Mouse (Mus musculus): ENCODE measurements around the gene Hif3a. TPM values are rescaled to one million over a fixed set of nuclear protein-coding genes. Genes with fewer than 3 reads are reported as not detected.
"Not testable (repeated sequence)": the region's sequence is repeated elsewhere in the genome, so short reads cannot be mapped to it uniquely, and the experiment has no call there.

The Hif3a gene
- total and polyA plus RNA-seq, 2 experiments from 2014 or later = 3.4 to 22.1 TPM

DNA sequence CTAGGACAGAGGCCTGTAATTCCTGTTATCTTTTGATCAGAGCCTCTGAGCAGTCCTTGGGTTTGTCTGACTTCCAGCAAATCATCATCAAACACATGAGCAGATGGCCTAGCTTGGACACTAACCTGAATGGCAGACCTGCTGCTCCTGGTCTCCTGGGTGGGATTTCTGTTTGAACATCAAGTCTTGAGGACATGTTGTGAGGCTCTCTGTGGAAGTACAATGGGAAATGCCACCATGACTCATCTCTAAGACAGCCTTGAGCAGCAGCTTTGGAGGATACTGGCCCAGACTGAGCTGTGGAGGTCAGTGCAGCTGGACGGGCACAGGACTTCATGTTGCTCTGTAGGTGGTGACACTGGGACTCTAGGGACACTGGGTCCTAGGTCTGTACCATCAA is 14.3 kb upstream of the Hif3a start:
- Histone ChIP-seq H3K4me3 (ENCODE audit: low read length) (no peak overlapping the region), H3K9ac (replicated peaks; ENCODE audit: low read length) (no peak overlapping the region), H3K4me2 (ENCODE audit: low read depth, low read length) (no peak overlapping the region), H3K27me3 (ENCODE audit: insufficient read depth, low read length) (no peaks in the 10 kb centered on the region), H3K4me1 (ENCODE audit: insufficient read depth, low read length) (no peaks in the 10 kb centered on the region), H3K36me3 (ENCODE audit: insufficient read depth, low read length) (no peaks in the 10 kb centered on the region), H3K9me3 (ENCODE audit: low read length) (no peaks in the 10 kb centered on the region), H3K27ac (no peak overlapping the region)
- WGBS = 88% methylated on average over 1 of the region's 1 CpGs
- DNase-seq (ENCODE audit: low spot score) (no peak), ATAC-seq (no peak)
- no peak for TF ChIP-seq CTCF (IDR thresholded peaks at IDR 0.05; ENCODE audit: low read depth)

- no peaks in the 10 kb centered on the region for H3K36me3 ChIP-seq (ENCODE audit: insufficient read depth, low read length)
- TF ChIP-seq CTCF (IDR thresholded peaks at IDR 0.05; ENCODE audit: low read depth) = peak; percentile 97
- peak within 1 kb of the TSS; percentile 12; the same call in 1 of the 2 replicates for H3K4me3 ChIP-seq (ENCODE audit: low read length)
- H3K4me1 ChIP-seq (ENCODE audit: insufficient read depth, low read length) = no peaks in the 10 kb centered on the region
- peak within 1 kb of the TSS; percentile 38 for H3K4me2 ChIP-seq (ENCODE audit: low read depth, low read length)
- H3K9ac ChIP-seq (replicated peaks; ENCODE audit: low read length) = no peak within 1 kb of the TSS
- DNase-seq (ENCODE audit: low spot score) (peak; percentile 88), ATAC-seq (peak; percentile 91)
- no peaks in the 10 kb centered on the region for H3K9me3 ChIP-seq (ENCODE audit: low read length)
- peak within 1 kb of the TSS; percentile 65 for H3K27ac ChIP-seq
- WGBS = 55% methylated on average over 23 of the region's 23 CpGs
- H3K27me3 ChIP-seq (ENCODE audit: insufficient read depth, low read length) = no peaks in the 10 kb centered on the region
These were observed 11.8 kb upstream of the Hif3a start, which contains the start of gene Psg16 for GRCm38 (mm10) chr7:17073904-17074615. TSS of gene Psg16 (plus strand) at chr7:17074040.

GRCm38 (mm10) chr7:17073513-17073903 is 11.3 kb upstream of the Hif3a start:
- DNase-seq (ENCODE audit: low spot score) = no peak
- no peaks in the 10 kb centered on the region for H3K36me3 ChIP-seq (ENCODE audit: insufficient read depth, low read length)
- H3K4me2 ChIP-seq (ENCODE audit: low read depth, low read length) = no peak overlapping the region
- no peak overlapping the region for H3K4me3 ChIP-seq (ENCODE audit: low read length)
- WGBS = 57% methylated on average over 5 of the region's 5 CpGs
- H3K4me1 ChIP-seq (ENCODE audit: insufficient read depth, low read length) = no peaks in the 10 kb centered on the region
- no peak overlapping the region for H3K9ac ChIP-seq (replicated peaks; ENCODE audit: low read length)
- no peaks in the 10 kb centered on the region for H3K9me3 ChIP-seq (ENCODE audit: low read length)
- peak; percentile 39; the same call in 1 of the 2 replicates for ATAC-seq
- no peak overlapping the region for H3K27ac ChIP-seq
- H3K27me3 ChIP-seq (ENCODE audit: insufficient read depth, low read length) = no peaks in the 10 kb centered on the region
- no peak for TF ChIP-seq CTCF (IDR thresholded peaks at IDR 0.05; ENCODE audit: low read depth)

DNA sequence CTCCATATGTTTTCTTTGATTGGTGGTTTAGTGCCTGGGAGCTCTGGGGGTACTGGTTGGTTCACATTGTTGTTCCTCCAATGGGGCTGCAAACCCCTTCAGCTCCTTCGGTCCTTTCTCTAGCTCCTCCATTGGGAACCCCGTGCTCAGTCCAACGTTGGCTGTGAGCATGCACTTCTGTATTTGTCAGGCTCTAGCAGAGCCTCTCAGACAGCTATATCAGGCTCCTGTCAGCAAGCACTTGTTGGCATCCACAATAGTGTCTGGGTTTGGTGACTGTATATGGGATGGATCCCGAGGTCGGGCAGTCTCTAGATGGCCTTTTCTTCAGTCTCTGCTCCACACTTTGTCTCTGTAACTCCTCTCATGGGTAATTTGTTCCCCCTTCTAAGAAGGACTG is 5.4 kb upstream of the Hif3a start:
- not testable (repeated sequence) for DNase-seq (ENCODE audit: low spot score); H3K36me3 ChIP-seq (ENCODE audit: insufficient read depth, low read length); H3K9ac ChIP-seq (replicated peaks; ENCODE audit: low read length); H3K4me1 ChIP-seq (ENCODE audit: insufficient read depth, low read length); H3K27ac ChIP-seq; H3K4me3 ChIP-seq (ENCODE audit: low read length); H3K9me3 ChIP-seq (ENCODE audit: low read length); H3K4me2 ChIP-seq (ENCODE audit: low read depth, low read length); H3K27me3 ChIP-seq (ENCODE audit: insufficient read depth, low read length); ATAC-seq
- 60% methylated on average over 5 of the region's 5 CpGs for WGBS

DNA sequence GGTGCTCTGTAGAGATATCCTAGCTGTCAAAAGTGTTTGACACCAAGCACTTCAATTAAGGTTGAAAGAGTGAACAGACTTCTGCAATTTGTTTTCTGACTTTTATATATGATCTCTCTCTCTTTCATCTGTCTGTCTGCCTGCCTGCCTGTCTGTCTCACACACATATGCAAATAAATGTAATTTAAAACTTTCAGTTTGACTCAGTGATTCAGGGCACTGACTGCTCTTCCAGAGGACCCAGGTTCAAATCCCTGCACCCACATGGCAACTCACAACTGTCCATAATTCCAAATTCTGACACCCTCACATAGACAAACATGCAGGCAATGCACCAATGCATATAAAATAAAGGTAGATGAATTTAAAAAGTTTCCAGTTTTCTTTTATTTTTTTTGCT is 4.8 kb upstream of the Hif3a start:
- ATAC-seq = no peak
- no peak overlapping the region for H3K4me3 ChIP-seq (ENCODE audit: low read length)
- no peak overlapping the region for H3K27ac ChIP-seq
- H3K9ac ChIP-seq (replicated peaks; ENCODE audit: low read length) = no peak overlapping the region
- DNase-seq (ENCODE audit: low spot score) = no peak
- no peaks in the 10 kb centered on the region for H3K27me3 ChIP-seq (ENCODE audit: insufficient read depth, low read length)
- no peaks in the 10 kb centered on the region for H3K36me3 ChIP-seq (ENCODE audit: insufficient read depth, low read length)
- H3K9me3 ChIP-seq (ENCODE audit: low read length) = no peaks in the 10 kb centered on the region
- no peak overlapping the region for H3K4me2 ChIP-seq (ENCODE audit: low read depth, low read length)
- peaks cover 7% of the 10 kb centered on the region for H3K4me1 ChIP-seq (ENCODE audit: insufficient read depth, low read length)
- TF ChIP-seq CTCF (IDR thresholded peaks at IDR 0.05; ENCODE audit: low read depth) = no peak

DNA sequence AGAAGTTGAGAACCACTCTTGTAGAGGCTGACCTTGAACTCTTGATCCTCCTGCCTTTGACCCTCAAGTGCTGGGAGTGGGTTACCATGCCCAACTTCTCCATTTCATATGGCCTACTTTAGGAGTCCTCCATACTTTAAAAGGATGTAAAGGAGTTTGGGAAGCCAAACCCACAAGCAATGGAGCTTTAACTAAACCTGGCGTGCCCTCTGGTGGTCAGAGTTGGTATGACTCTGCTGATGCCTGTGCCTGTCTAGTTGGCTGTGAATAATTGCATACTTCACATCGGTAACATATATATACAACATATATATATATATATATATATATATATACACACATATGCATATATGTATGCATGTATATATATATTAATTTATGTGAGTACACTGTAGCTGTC is 4.2 kb upstream of the Hif3a start:
- peak; percentile 86 for TF ChIP-seq CTCF (IDR thresholded peaks at IDR 0.05; ENCODE audit: low read depth)
- Histone ChIP-seq H3K27ac (no peak overlapping the region), H3K27me3 (ENCODE audit: insufficient read depth, low read length) (no peaks in the 10 kb centered on the region), H3K4me3 (ENCODE audit: low read length) (no peak overlapping the region), H3K9me3 (ENCODE audit: low read length) (no peaks in the 10 kb centered on the region), H3K4me1 (ENCODE audit: insufficient read depth, low read length) (peaks cover 7% of the 10 kb centered on the region), H3K4me2 (ENCODE audit: low read depth, low read length) (no peak overlapping the region), H3K36me3 (ENCODE audit: insufficient read depth, low read length) (no peaks in the 10 kb centered on the region), H3K9ac (replicated peaks; ENCODE audit: low read length) (no peak overlapping the region)
- ATAC-seq (no peak), DNase-seq (ENCODE audit: low spot score) (peak; percentile 81)
- WGBS = 6% methylated on average over 2 of the region's 2 CpGs

DNA sequence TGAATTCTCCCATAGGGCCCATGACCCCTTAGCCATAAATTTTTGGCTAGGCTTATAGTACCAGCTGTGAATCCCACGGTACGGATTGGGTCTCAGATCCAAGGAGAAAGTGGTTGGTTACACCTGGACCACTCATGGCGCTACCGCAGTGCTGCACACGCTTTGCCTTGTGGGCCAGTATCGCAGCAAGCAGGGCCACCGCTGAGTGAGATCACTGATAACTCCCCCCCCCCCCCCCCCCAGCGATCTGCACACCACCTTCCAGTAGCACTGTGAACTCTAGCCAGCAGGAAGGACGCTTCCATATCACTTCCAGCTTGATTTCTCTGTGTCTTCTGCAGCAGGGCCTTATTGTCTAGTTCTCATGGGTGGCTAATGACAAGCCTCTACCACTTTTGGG is 3.4 kb upstream of the Hif3a start:
- peaks cover 7% of the 10 kb centered on the region for H3K4me1 ChIP-seq (ENCODE audit: insufficient read depth, low read length)
- H3K4me3 ChIP-seq (ENCODE audit: low read length) = no peak overlapping the region
- no peak overlapping the region for H3K9ac ChIP-seq (replicated peaks; ENCODE audit: low read length)
- H3K27me3 ChIP-seq (ENCODE audit: insufficient read depth, low read length) = no peaks in the 10 kb centered on the region
- ATAC-seq (no peak), DNase-seq (ENCODE audit: low spot score) (no peak)
- H3K36me3 ChIP-seq (ENCODE audit: insufficient read depth, low read length) = no peaks in the 10 kb centered on the region
- TF ChIP-seq CTCF (IDR thresholded peaks at IDR 0.05; ENCODE audit: low read depth) = no peak
- no peaks in the 10 kb centered on the region for H3K9me3 ChIP-seq (ENCODE audit: low read length)
- H3K4me2 ChIP-seq (ENCODE audit: low read depth, low read length) = no peak overlapping the region
- 84% methylated on average over 9 of the region's 9 CpGs for WGBS
- H3K27ac ChIP-seq = no peak overlapping the region

All from hindbrain, postnatal 0 days (tissue).